ENCODE assay signal across 23 mouse cellular contexts in the genomic region with DNA sequence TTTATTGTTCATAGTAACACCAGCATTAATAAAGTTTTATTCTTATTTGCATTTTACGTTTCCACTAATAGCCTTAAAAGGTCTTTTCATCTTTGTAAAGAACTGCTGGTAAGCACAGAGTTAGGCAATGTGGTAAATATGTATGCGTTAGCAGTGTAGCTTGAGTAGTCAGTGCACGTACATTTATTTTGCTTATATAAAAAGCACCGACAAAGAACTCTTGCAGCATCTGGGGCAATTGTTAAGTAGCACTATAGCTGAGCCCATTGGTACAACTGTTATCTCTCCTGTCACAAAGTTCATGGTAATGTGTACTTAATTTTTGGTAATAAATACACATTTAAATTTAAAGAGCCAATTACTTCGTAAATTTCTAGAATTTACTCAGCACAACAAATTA.
DNase-seq lines count a peak whose midpoint lies in the region; ATAC-seq and TF ChIP-seq lines count a peak whose summit lies in the region.
"Had no signal": no experiment of that assay in that cellular context is flagged by ENCODE, and none has a peak within 500 bp of the region (broad histone marks: within the 10 kb centered on the region; RNA-seq: fewer than 3 reads in every experiment).

No protein-coding gene starts in this region.

- H3K27me3 ChIP-seq in forebrain, embryonic 11.5 days (ENCODE audit: control insufficient read depth, insufficient read depth, low read length), result no peaks in the 10 kb centered on the region
- no peaks in the 10 kb centered on the region for H3K27me3 ChIP-seq in forebrain, postnatal 0 days (ENCODE audit: insufficient read depth, low read length)
- no peaks in the 10 kb centered on the region for H3K27me3 ChIP-seq in forebrain, embryonic 14.5 days (replicated peaks; ENCODE audit: control insufficient read depth, insufficient read depth, low read length)
- H3K27me3 ChIP-seq in forebrain, embryonic 10.5 days (ENCODE audit: poor library complexity, severe bottlenecking), result no peaks in the 10 kb centered on the region
- no peaks in the 10 kb centered on the region for H3K27me3 ChIP-seq in midbrain, embryonic 13.5 days
- no peaks in the 10 kb centered on the region for H3K27me3 ChIP-seq in midbrain, embryonic 14.5 days (ENCODE audit: control insufficient read depth, insufficient read depth, low read length)
- no peaks in the 10 kb centered on the region for H3K27me3 ChIP-seq in forebrain, embryonic 16.5 days (replicated peaks; ENCODE audit: control insufficient read depth, insufficient read depth, low read length)
- H3K27me3 ChIP-seq: CH12.LX; embryonic facial prominence, embryonic 12.5 days; Patski had no signal

- no peaks in the 10 kb centered on the region for H3K9me3 ChIP-seq in forebrain, embryonic 11.5 days (ENCODE audit: control insufficient read depth, low read length)
- H3K9me3 ChIP-seq in forebrain, postnatal 0 days (ENCODE audit: low read length), result no peaks in the 10 kb centered on the region
- no peaks in the 10 kb centered on the region for H3K9me3 ChIP-seq in forebrain, embryonic 14.5 days (replicated peaks; ENCODE audit: control insufficient read depth, low read length)
- H3K9me3 ChIP-seq in forebrain, embryonic 10.5 days, result no peaks in the 10 kb centered on the region
- H3K9me3 ChIP-seq in midbrain, embryonic 13.5 days, result no peaks in the 10 kb centered on the region
- no peaks in the 10 kb centered on the region for H3K9me3 ChIP-seq in midbrain, embryonic 14.5 days (ENCODE audit: control insufficient read depth, low read length)
- H3K9me3 ChIP-seq in forebrain, embryonic 16.5 days (ENCODE audit: control insufficient read depth, low read length), result no peaks in the 10 kb centered on the region
- H3K9me3 ChIP-seq: embryonic facial prominence, embryonic 10.5 days; embryonic facial prominence, embryonic 12.5 days had no signal

- no peaks in the 10 kb centered on the region for H3K4me1 ChIP-seq in forebrain, embryonic 11.5 days (replicated peaks; ENCODE audit: control insufficient read depth, insufficient read depth, low read length)
- 0 out of 2 replicates have a peak, but pooled peaks cover 2% of the 10 kb centered on the region for H3K4me1 ChIP-seq in forebrain, postnatal 0 days (ENCODE audit: insufficient read depth)
- peaks cover 7% of the 10 kb centered on the region; the same call in 1 of the 2 replicates for H3K4me1 ChIP-seq in forebrain, embryonic 14.5 days (ENCODE audit: control insufficient read depth, insufficient read depth, low read length)
- peaks cover 7% of the 10 kb centered on the region; the same call in 1 of the 2 replicates for H3K4me1 ChIP-seq in forebrain, embryonic 10.5 days
- H3K4me1 ChIP-seq in midbrain, embryonic 13.5 days (replicated peaks), result no peaks in the 10 kb centered on the region
- H3K4me1 ChIP-seq in midbrain, embryonic 14.5 days (ENCODE audit: control insufficient read depth, insufficient read depth, low read length), result no peaks in the 10 kb centered on the region
- H3K4me1 ChIP-seq in forebrain, embryonic 16.5 days (replicated peaks; ENCODE audit: control insufficient read depth, insufficient read depth, low read length), result peaks cover 6% of the 10 kb centered on the region; the same call in 1 of the 2 replicates
- H3K4me1 ChIP-seq: embryonic facial prominence, embryonic 10.5 days; embryonic facial prominence, embryonic 12.5 days had no signal

- WGBS in forebrain, embryonic 11.5 days, result 71% methylated on average over 5 of the region's 5 CpGs
- 38% methylated on average over 5 of the region's 5 CpGs for WGBS in forebrain, postnatal 0 days
- WGBS in forebrain, embryonic 14.5 days, result 47% methylated on average over 5 of the region's 5 CpGs
- 78% methylated on average over 5 of the region's 5 CpGs for WGBS in forebrain, embryonic 10.5 days
- WGBS in midbrain, embryonic 13.5 days, result 60% methylated on average over 5 of the region's 5 CpGs
- WGBS in midbrain, embryonic 14.5 days, result 69% methylated on average over 5 of the region's 5 CpGs
- 30% methylated on average over 5 of the region's 5 CpGs for WGBS in forebrain, embryonic 16.5 days

- no peak for TF ChIP-seq CTCF in forebrain, postnatal 0 days (IDR thresholded peaks at IDR 0.05; ENCODE audit: low read depth)

- no peak overlapping the region for H3K4me3 ChIP-seq in forebrain, embryonic 11.5 days (ENCODE audit: low read depth, low read length)
- no peak overlapping the region for H3K4me3 ChIP-seq in forebrain, postnatal 0 days (ENCODE audit: low read depth, low read length)
- H3K4me3 ChIP-seq in forebrain, embryonic 14.5 days (ENCODE audit: low read depth, low read length), result no peak overlapping the region
- H3K4me3 ChIP-seq in forebrain, embryonic 10.5 days, result no peak overlapping the region
- H3K4me3 ChIP-seq in midbrain, embryonic 13.5 days (replicated peaks), result no peak overlapping the region
- H3K4me3 ChIP-seq in midbrain, embryonic 14.5 days (replicated peaks; ENCODE audit: low read depth, low read length), result no peak overlapping the region
- H3K4me3 ChIP-seq in forebrain, embryonic 16.5 days (replicated peaks; ENCODE audit: low read length), result no peak overlapping the region
- H3K4me3 ChIP-seq: embryonic facial prominence, embryonic 10.5 days; embryonic facial prominence, embryonic 12.5 days had no signal

- H3K4me2 ChIP-seq in forebrain, embryonic 11.5 days (ENCODE audit: low read depth, low read length, severe bottlenecking), result no peak overlapping the region
- H3K4me2 ChIP-seq in forebrain, postnatal 0 days (ENCODE audit: low read depth), result no peak overlapping the region
- no peak overlapping the region for H3K4me2 ChIP-seq in forebrain, embryonic 14.5 days (ENCODE audit: low read length)
- no peak overlapping the region for H3K4me2 ChIP-seq in midbrain, embryonic 13.5 days (replicated peaks)
- no peak overlapping the region for H3K4me2 ChIP-seq in midbrain, embryonic 14.5 days (ENCODE audit: low read length)
- H3K4me2 ChIP-seq in forebrain, embryonic 16.5 days (ENCODE audit: low read length), result no peak overlapping the region
- H3K4me2 ChIP-seq: embryonic facial prominence, embryonic 12.5 days had no signal

- peak; percentile 56; the same call in 1 of the 2 replicates for ATAC-seq in forebrain, embryonic 11.5 days (replicated peaks; ENCODE audit: low FRiP score)
- no peak for ATAC-seq in forebrain, postnatal 0 days
- ATAC-seq in forebrain, embryonic 14.5 days, result peak; percentile 77
- ATAC-seq in midbrain, embryonic 13.5 days, result 0 out of 2 replicates have a peak, but pooled peaks have one; percentile 58
- ATAC-seq in midbrain, embryonic 14.5 days (ENCODE audit: low FRiP score, low TSS enrichment), result no peak
- peak; percentile 76 for ATAC-seq in forebrain, embryonic 16.5 days
- ATAC-seq: activated CD4-positive, CD25-positive, alpha-beta regulatory T cell, adult 4 months; CD4-positive, CD25-positive, alpha-beta regulatory T cell, adult 4 months; Patski had no signal

- H3K36me3 ChIP-seq in forebrain, embryonic 11.5 days (ENCODE audit: control insufficient read depth, insufficient read depth, low read length), result no peaks in the 10 kb centered on the region
- H3K36me3 ChIP-seq in forebrain, postnatal 0 days (ENCODE audit: insufficient read depth), result no peaks in the 10 kb centered on the region
- no peaks in the 10 kb centered on the region for H3K36me3 ChIP-seq in forebrain, embryonic 14.5 days (ENCODE audit: control insufficient read depth, insufficient read depth, low read length)
- no peaks in the 10 kb centered on the region for H3K36me3 ChIP-seq in forebrain, embryonic 10.5 days (replicated peaks)
- no peaks in the 10 kb centered on the region for H3K36me3 ChIP-seq in midbrain, embryonic 13.5 days
- no peaks in the 10 kb centered on the region for H3K36me3 ChIP-seq in midbrain, embryonic 14.5 days (ENCODE audit: control insufficient read depth, insufficient read depth, low read length)
- no peaks in the 10 kb centered on the region for H3K36me3 ChIP-seq in forebrain, embryonic 16.5 days (ENCODE audit: control insufficient read depth, insufficient read depth)
- H3K36me3 ChIP-seq: embryonic facial prominence, embryonic 10.5 days; embryonic facial prominence, embryonic 12.5 days; G1E had no signal

- no peak for DNase-seq in forebrain, embryonic 11.5 days (ENCODE audit: low spot score)
- no peak for DNase-seq in forebrain, postnatal 0 days
- DNase-seq in forebrain, embryonic 14.5 days (ENCODE audit: low spot score), result peak; percentile 48
- no peak for DNase-seq in forebrain, embryonic 10.5 days (ENCODE audit: extremely low spot score, low spot score)
- no peak for DNase-seq in midbrain, embryonic 14.5 days
- DNase-seq in lung, postnatal 25 days (ENCODE audit: low spot score), result no peak
- DNase-seq: adrenal gland, adult 8-10 months; adrenal gland, postnatal 14 days; adrenal gland, postnatal 36 days; B cell, adult 2 months; cerebellum, adult 11 months; cerebellum, adult 18-20 months; cerebellum, adult 8-10 months; cerebellum, postnatal 25 days had no signal

- H3K9ac ChIP-seq in forebrain, embryonic 11.5 days (ENCODE audit: low read length), result no peak overlapping the region
- H3K9ac ChIP-seq in forebrain, postnatal 0 days, result no peak overlapping the region
- H3K9ac ChIP-seq in forebrain, embryonic 14.5 days (ENCODE audit: low read length), result no peak overlapping the region
- H3K9ac ChIP-seq in midbrain, embryonic 13.5 days (replicated peaks), result no peak overlapping the region
- H3K9ac ChIP-seq in midbrain, embryonic 14.5 days (replicated peaks; ENCODE audit: low read length), result no peak overlapping the region
- no peak overlapping the region for H3K9ac ChIP-seq in forebrain, embryonic 16.5 days (replicated peaks; ENCODE audit: low read depth, low read length)
- H3K9ac ChIP-seq: embryonic facial prominence, embryonic 12.5 days had no signal

- no peak overlapping the region for H3K27ac ChIP-seq in forebrain, embryonic 11.5 days (ENCODE audit: low read depth, low read length)
- H3K27ac ChIP-seq in forebrain, postnatal 0 days (ENCODE audit: low read depth, low read length), result no peak overlapping the region
- H3K27ac ChIP-seq in forebrain, embryonic 14.5 days (ENCODE audit: low read depth, low read length), result no peak overlapping the region
- H3K27ac ChIP-seq in forebrain, embryonic 10.5 days, result no peak overlapping the region
- no peak overlapping the region for H3K27ac ChIP-seq in midbrain, embryonic 13.5 days
- H3K27ac ChIP-seq in midbrain, embryonic 14.5 days (replicated peaks; ENCODE audit: low read depth, low read length), result no peak overlapping the region
- no peak overlapping the region for H3K27ac ChIP-seq in forebrain, embryonic 16.5 days (ENCODE audit: low read length)
- H3K27ac ChIP-seq: embryonic facial prominence, embryonic 10.5 days; embryonic facial prominence, embryonic 12.5 days had no signal

Comparison
In these comparisons a context has a peak if more than half of its experiments do, and no peak if none do; other contexts are left out.
1. ATAC-seq: peak in forebrain, embryonic 11.5 days (single experiment), forebrain, embryonic 14.5 days (single experiment), midbrain, embryonic 13.5 days (single experiment) and forebrain, embryonic 16.5 days (single experiment); none in forebrain, postnatal 0 days (single experiment) and midbrain, embryonic 14.5 days (single experiment).